Mouse (Mus musculus): ENCODE measurements at regions not wholly inside any gene's neighbourhood (a gene's known extent, or its start where the extent isn't known, plus 50 kb on each side); places are given as distances from the start of the nearest gene placed in this dataset.
"Not testable (repeated sequence)": the region's sequence is repeated elsewhere in the genome, so short reads cannot be mapped to it uniquely, and the experiment has no call there.

GRCm38 (mm10) chr8:71816272-71817034, 65.4 kb upstream of the Zfp709 start:
- not testable (repeated sequence) for TF ChIP-seq CTCF (IDR thresholded peaks at IDR 0.05; ENCODE audit: extremely low read depth, insufficient read length, insufficient replicate concordance, low read depth, low read length); POLR2A (IDR thresholded peaks at IDR 0.05; ENCODE audit: low read depth, low read length)
